Mouse (Mus musculus) olfactory bulb, adult 2 months (tissue): ENCODE data around the gene Zmiz1.

ENCODE experiments used
- CTCF ChIP-seq: fragments of 200-500 bp; IDR thresholded peaks from 2 replicates; pipeline ENCODE4 v1.5.1; 2012; ENCODE audit warnings: low read depth, mild to moderate bottlenecking, low read length, moderate library complexity; ENCODE audit not compliant: insufficient read depth
- POLR2A ChIP-seq: fragments of 200-500 bp; IDR thresholded peaks from 2 replicates; pipeline ENCODE4 v1.6.1; 2012; ENCODE audit warnings: mild to moderate bottlenecking, low read depth, low read length, moderate library complexity; ENCODE audit not compliant: insufficient read depth

DNA sequence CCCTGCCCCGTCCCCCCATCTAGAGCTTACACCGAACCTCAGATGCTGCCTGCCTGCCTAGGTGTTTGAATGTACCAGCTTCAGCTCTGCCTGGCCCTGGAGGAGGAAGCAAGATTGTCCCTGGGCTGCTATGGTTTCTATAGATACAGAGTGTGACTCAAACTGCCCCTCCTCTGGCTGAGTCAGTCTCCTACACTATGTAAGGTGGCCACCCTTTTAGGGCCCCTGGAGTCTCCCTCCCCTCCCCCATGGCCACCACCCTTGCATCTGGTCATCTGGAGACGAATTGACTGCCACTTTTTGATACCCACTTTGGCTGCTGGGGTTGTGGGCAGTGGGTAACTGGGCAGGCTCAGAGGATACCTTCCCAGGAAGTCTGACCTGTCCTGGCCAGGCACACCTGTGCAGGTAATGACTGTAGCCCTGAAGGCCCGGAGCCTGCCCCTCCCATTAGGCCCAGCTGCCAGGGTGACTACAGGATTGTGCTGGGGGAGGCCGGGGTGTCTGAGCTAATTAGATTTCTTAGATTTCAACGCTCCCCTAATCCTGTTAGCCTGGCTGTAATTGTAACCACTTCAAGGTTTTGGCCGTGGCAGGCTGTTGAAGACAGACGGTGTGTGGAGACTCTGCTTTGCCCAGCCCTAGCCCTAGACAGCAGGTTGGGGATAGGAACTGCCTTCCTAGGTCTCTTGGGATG, 5.8 kb downstream of the Zmiz1 start:
- no peak for TF ChIP-seq CTCF
- TF ChIP-seq POLR2A, result no peak
